Mouse (Mus musculus) urinary bladder, postnatal 36 days (tissue): ENCODE measurements around the gene Mcts2.
A peak's percentile ranks its signal among the peaks of the same experiment; 100 is the strongest.
"Not testable (repeated sequence)": the region's sequence is repeated elsewhere in the genome, so short reads cannot be mapped to it uniquely, and the experiment has no call there.

Source experiments
- DNase-seq, 2 experiments: peaks; one replicate each; pipeline ENCODE4 v3.0.0; 2022; ENCODE audit warnings: low spot score in 2 of 2, mixed read lengths in 1 of 2

The Mcts2 gene

GRCm38 (mm10) chr2:152686806-152687267, at the start of gene Mcts2:
Gene Mcts2 (plus strand): TSS chr2:152687035.
- peak; percentile 80 to 94 for DNase-seq

- no peak for DNase-seq
These were observed 49.5 kb upstream of the Mcts2 start for GRCm38 (mm10) chr2:152637381-152637780.

GRCm38 (mm10) chr2:152638865-152639264, 48.0 kb upstream of the Mcts2 start:
- DNase-seq = no peak

GRCm38 (mm10) chr2:152639406-152640113, 47.3 kb upstream of the Mcts2 start:
- peak in 1 of 2 experiments; percentile 28 for DNase-seq

GRCm38 (mm10) chr2:152652901-152653620, 33.8 kb upstream of the Mcts2 start:
- peak; percentile 22 to 39 for DNase-seq

- DNase-seq = peak in 1 of 2 experiments; percentile 45
These were observed 32.7 kb upstream of the Mcts2 start for GRCm38 (mm10) chr2:152653874-152654715.

GRCm38 (mm10) chr2:152657398-152657797, 29.4 kb upstream of the Mcts2 start:
- DNase-seq = no peak

GRCm38 (mm10) chr2:152661163-152661562, 25.7 kb upstream of the Mcts2 start:
- DNase-seq = no peak

GRCm38 (mm10) chr2:152666191-152666590, 20.6 kb upstream of the Mcts2 start:
- DNase-seq = not testable (repeated sequence)

- peak; percentile 85 to 87 for DNase-seq
These were observed 17.6 kb upstream of the Mcts2 start, which contains the start of gene H13 for GRCm38 (mm10) chr2:152669256-152669638. Gene H13 (plus strand): TSS chr2:152669461.

GRCm38 (mm10) chr2:152669639-152670484, 17.0 kb upstream of the Mcts2 start:
- no peak for DNase-seq

GRCm38 (mm10) chr2:152670983-152671641, 15.7 kb upstream of the Mcts2 start:
- DNase-seq = no peak

GRCm38 (mm10) chr2:152671642-152671999, 15.2 kb upstream of the Mcts2 start:
- peak in 1 of 2 experiments; percentile 34 for DNase-seq

GRCm38 (mm10) chr2:152672166-152672565, 14.7 kb upstream of the Mcts2 start:
- DNase-seq = no peak

GRCm38 (mm10) chr2:152674148-152674547, 12.7 kb upstream of the Mcts2 start:
- no peak for DNase-seq

GRCm38 (mm10) chr2:152675252-152675791, 11.5 kb upstream of the Mcts2 start:
- DNase-seq = no peak

- no peak for DNase-seq
These were observed 8.5 kb upstream of the Mcts2 start for GRCm38 (mm10) chr2:152678302-152678701.

GRCm38 (mm10) chr2:152678925-152679324, 7.9 kb upstream of the Mcts2 start:
- DNase-seq = no peak

GRCm38 (mm10) chr2:152679701-152680355, 7.0 kb upstream of the Mcts2 start:
- no peak for DNase-seq

- DNase-seq = no peak
These were observed 3.7 kb upstream of the Mcts2 start for GRCm38 (mm10) chr2:152683086-152683485.
